Mouse (Mus musculus) E14TG2a.4 (cell line): Measurements from ENCODE around the gene Mtg1.

Experiments
- CTCF ChIP-seq: conservative IDR thresholded peaks from 2 replicates; pipeline ENCODE4 v1.5.1; 2014; ENCODE audit warnings: low read length
- NANOG ChIP-seq: IDR thresholded peaks from 2 replicates; pipeline ENCODE4 v1.6.1; 2014; ENCODE audit warnings: borderline replicate concordance, low read length, mixed read lengths
- POU5F1 ChIP-seq: IDR thresholded peaks from 2 replicates; pipeline ENCODE4 v1.6.1; 2014; ENCODE audit warnings: low read length, borderline replicate concordance

GRCm38 (mm10) chr7:140144550-140144949, 7.2 kb downstream of the Mtg1 start:
- TF ChIP-seq CTCF (no peak), NANOG (no peak), POU5F1 (no peak)
